Mouse (Mus musculus): ENCODE data around the gene Rmdn2.

DNA sequence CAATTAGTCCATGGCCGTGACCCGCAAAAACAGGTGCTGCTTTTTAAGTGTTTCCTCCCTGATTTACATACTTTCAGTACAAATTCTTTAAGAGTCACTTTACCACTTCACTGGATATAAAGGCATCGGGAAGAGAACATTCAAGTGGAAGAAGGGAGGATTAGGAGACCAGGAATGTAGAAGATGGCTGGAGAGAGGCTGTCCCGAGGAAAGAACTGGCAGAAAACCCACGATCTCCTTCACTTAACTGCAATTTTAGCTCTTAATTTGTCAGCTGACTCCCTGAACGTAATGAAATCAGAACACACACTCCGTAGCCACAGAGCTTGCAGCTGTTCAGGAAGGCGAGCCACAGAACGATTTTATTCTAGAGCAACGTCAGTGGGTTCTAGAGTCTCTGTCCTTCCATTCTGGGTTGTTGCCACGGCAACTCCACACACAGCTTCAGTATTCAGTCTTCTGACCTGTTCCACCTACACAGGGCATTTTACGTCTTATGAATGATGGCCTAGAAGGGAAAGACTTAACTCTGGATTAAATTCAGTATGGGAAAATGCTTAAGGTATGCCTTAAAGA is 14.7 kb downstream of the Rmdn2 start:
- TF ChIP-seq EP300 (optimal IDR thresholded peaks at IDR 0.05) (no peak), CTCF (IDR thresholded peaks at IDR 0.05; ENCODE audit: low read depth) (no peak)

Data from stomach, postnatal 0 days (tissue).